Mouse (Mus musculus) mesoderm, embryonic 11.5 days (tissue): ENCODE measurements around the gene Rin3.

ENCODE experiments used
- DNase-seq: peaks from one replicate; pipeline ENCODE4 v3.0.0-alpha.2; 2012; ENCODE audit warnings: low read depth, low spot score

Rin3 gene

GRCm38 (mm10) chr12:102330731-102331130, 47.9 kb downstream of the Rin3 start:
- no peak for DNase-seq

GRCm38 (mm10) chr12:102333101-102333500, 50.3 kb downstream of the Rin3 start:
- no peak for DNase-seq

GRCm38 (mm10) chr12:102339085-102339484, 56.2 kb downstream of the Rin3 start:
- no peak for DNase-seq

GRCm38 (mm10) chr12:102340471-102340870, 57.6 kb downstream of the Rin3 start:
- no peak for DNase-seq

GRCm38 (mm10) chr12:102342147-102342546, 59.3 kb downstream of the Rin3 start:
- no peak for DNase-seq

- no peak for DNase-seq
Observed at GRCm38 (mm10) chr12:102342602-102343001, 59.8 kb downstream of the Rin3 start.

GRCm38 (mm10) chr12:102345031-102345815, 62.4 kb downstream of the Rin3 start:
- DNase-seq: no peak

GRCm38 (mm10) chr12:102346507-102346906, 63.7 kb downstream of the Rin3 start:
- DNase-seq: peak; percentile 66

GRCm38 (mm10) chr12:102348447-102348846, 65.6 kb downstream of the Rin3 start:
- no peak for DNase-seq

- DNase-seq: no peak
Observed at GRCm38 (mm10) chr12:102350997-102351396, 68.1 kb downstream of the Rin3 start.

GRCm38 (mm10) chr12:102354126-102354984, 71.5 kb downstream of the Rin3 start:
- no peak for DNase-seq

- no peak for DNase-seq
Observed at GRCm38 (mm10) chr12:102355784-102356183, 72.9 kb downstream of the Rin3 start.

GRCm38 (mm10) chr12:102356781-102357180, 73.9 kb downstream of the Rin3 start:
- no peak for DNase-seq

- DNase-seq: no peak
Observed at GRCm38 (mm10) chr12:102359390-102359789, 76.5 kb downstream of the Rin3 start.

- DNase-seq: no peak
Observed at GRCm38 (mm10) chr12:102361189-102362161, 78.6 kb downstream of the Rin3 start.

- DNase-seq: no peak
Observed at GRCm38 (mm10) chr12:102365016-102365415, 82.2 kb downstream of the Rin3 start.

GRCm38 (mm10) chr12:102366126-102366816, 83.4 kb downstream of the Rin3 start:
- DNase-seq: no peak

- DNase-seq: no peak
Observed at GRCm38 (mm10) chr12:102367075-102367474, 84.2 kb downstream of the Rin3 start.

GRCm38 (mm10) chr12:102368066-102368465, 85.2 kb downstream of the Rin3 start:
- DNase-seq: no peak

- DNase-seq: no peak
Observed at GRCm38 (mm10) chr12:102368556-102368955, 85.7 kb downstream of the Rin3 start.
